Mouse (Mus musculus) thymus, adult 2 months (tissue): ENCODE data around the gene Ppia. TPM values are rescaled to one million over a fixed set of nuclear protein-coding genes. Genes with fewer than 3 reads are reported as not detected.

Source experiments
- DNase-seq: peaks from one replicate; pipeline ENCODE4 v3.0.0; 2021
- H3K27ac ChIP-seq: fragments of 200-500 bp; 2 replicates; pipeline ENCODE4 v1.5.1; 2012; ENCODE audit warnings: low read length, control low read depth; ENCODE audit not compliant: control insufficient read depth, insufficient read depth
- H3K27me3 ChIP-seq: fragments of 200-500 bp; 2 replicates; pipeline ENCODE4 v1.6.1; 2012; ENCODE audit warnings: mild to moderate bottlenecking, low read length, moderate library complexity, mixed read lengths; ENCODE audit not compliant: control insufficient read depth, insufficient read depth
- H3K36me3 ChIP-seq: fragments of 200-500 bp; 2 replicates; pipeline ENCODE4 v1.6.1; 2012; ENCODE audit warnings: mild to moderate bottlenecking, low read length, moderate library complexity; ENCODE audit not compliant: control insufficient read depth, insufficient read depth
- H3K4me1 ChIP-seq: fragments of 200-500 bp; replicated peaks from 2 replicates; pipeline ENCODE4 v1.6.1; 2012; ENCODE audit warnings: low read length; ENCODE audit not compliant: control insufficient read depth, insufficient read depth
- H3K4me3 ChIP-seq: fragments of 200-500 bp; 2 replicates; pipeline ENCODE4 v1.5.1; 2012; ENCODE audit warnings: mild to moderate bottlenecking, low read length, control low read depth, moderate library complexity; ENCODE audit not compliant: control insufficient read depth, insufficient read depth
- CTCF ChIP-seq: fragments of 200-500 bp; IDR thresholded peaks from 2 replicates; pipeline ENCODE4 v1.5.1; 2012; ENCODE audit warnings: mild to moderate bottlenecking, control low read depth, low read length, moderate library complexity, borderline replicate concordance; ENCODE audit not compliant: control insufficient read depth, poor library complexity, insufficient read depth; ENCODE audit errors: extremely low read depth
- POLR2A ChIP-seq: fragments of 200-500 bp; IDR thresholded peaks from 2 replicates; pipeline ENCODE4 v1.6.1; 2012; ENCODE audit warnings: mild to moderate bottlenecking, low read length, control low read depth, moderate library complexity; ENCODE audit not compliant: control insufficient read depth, poor library complexity, insufficient read depth; ENCODE audit errors: extremely low read depth
- WGBS: fragments of 180-500 bp; shearing (Covaris S2); methylation state at CpG from one replicate; pipeline ENCODE4 v1.1.7; 2018; 5-methylcytosine and 5-hydroxymethylcytosine counted together
- polyA plus RNA-seq: library from polyadenylated mRNA; depleted of rRNA; stranded (reverse); fragments of >200 nt; gene quantifications from 2 replicates; pipeline ENCODE4 v1.2.3, GENCODE M21; 2012; rRNA removed

Gene Ppia
- polyA plus RNA-seq, 1 experiment, result 1,486 TPM

- 85% methylated on average over 6 of the region's 6 CpGs for WGBS
- no peaks in the 10 kb centered on the region for H3K27me3 ChIP-seq
- no peak overlapping the region for H3K4me3 ChIP-seq
- no peaks in the 10 kb centered on the region for H3K4me1 ChIP-seq
- TF ChIP-seq CTCF (no peak), POLR2A (no peak)
- no peaks in the 10 kb centered on the region for H3K36me3 ChIP-seq
- DNase-seq, result no peak
- H3K27ac ChIP-seq, result no peak overlapping the region
Measured at GRCm38 (mm10) chr11:6456083-6456482, 40.8 kb downstream of the Ppia start.

- no peak for DNase-seq
- 84% methylated on average over 6 of the region's 6 CpGs for WGBS
- TF ChIP-seq POLR2A (no peak), CTCF (no peak)
- Histone ChIP-seq H3K4me1 (no peaks in the 10 kb centered on the region), H3K27me3 (no peaks in the 10 kb centered on the region), H3K4me3 (no peak overlapping the region), H3K27ac (no peak overlapping the region), H3K36me3 (peaks cover 14% of the 10 kb centered on the region)
Measured at GRCm38 (mm10) chr11:6463159-6463837, 48.1 kb downstream of the Ppia start.

- H3K27me3 ChIP-seq, result no peaks in the 10 kb centered on the region
- no peak overlapping the region for H3K4me3 ChIP-seq
- H3K36me3 ChIP-seq, result peaks cover 14% of the 10 kb centered on the region
- H3K27ac ChIP-seq, result no peak overlapping the region
- WGBS, result 26% methylated on average over 4 of the region's 4 CpGs
- no peaks in the 10 kb centered on the region for H3K4me1 ChIP-seq
- TF ChIP-seq POLR2A (no peak), CTCF (no peak)
- DNase-seq, result peak; percentile 72
Measured at GRCm38 (mm10) chr11:6465122-6465521, 49.9 kb downstream of the Ppia start.

- WGBS, result 75% methylated on average over 2 of the region's 2 CpGs
- Histone ChIP-seq H3K36me3 (peaks cover 17% of the 10 kb centered on the region), H3K4me3 (no peak overlapping the region), H3K27ac (no peak overlapping the region), H3K4me1 (no peaks in the 10 kb centered on the region), H3K27me3 (no peaks in the 10 kb centered on the region)
- no peak for DNase-seq
- TF ChIP-seq POLR2A (no peak), CTCF (no peak)
Measured at GRCm38 (mm10) chr11:6468541-6468940, 53.3 kb downstream of the Ppia start.

Other genes with a start within 250 kb of the Ppia start
- gene A730071L15Rik, start 215.4 kb upstream of the Ppia start, polyA plus RNA-seq, result 0.09 and 0.10 TPM in 2 replicates
- 52.1 and 62.2 TPM in 2 replicates for gene Nudcd3, start 215.0 kb upstream of the Ppia start, polyA plus RNA-seq
- gene Npc1l1, start 185.3 kb upstream of the Ppia start, polyA plus RNA-seq, result 0.20 and 0.24 TPM in 2 replicates
- 43.4 and 45.5 TPM in 2 replicates for gene Ddx56, start 147.7 kb upstream of the Ppia start, polyA plus RNA-seq
- 102 and 109 TPM in 2 replicates for gene Tmed4, start 140.6 kb upstream of the Ppia start, polyA plus RNA-seq
- 153 and 168 TPM in 2 replicates for gene Ogdh, start 123.8 kb upstream of the Ppia start, polyA plus RNA-seq
- 137 and 187 TPM in 2 replicates for gene Zmiz2, start 26.4 kb upstream of the Ppia start, polyA plus RNA-seq
- 163 and 178 TPM in 2 replicates for gene H2afv, start 29.0 kb downstream of the Ppia start, polyA plus RNA-seq
- 12.7 and 17.8 TPM in 2 replicates for gene Purb, start 60.5 kb downstream of the Ppia start, polyA plus RNA-seq
- gene Myo1g, start 105.5 kb downstream of the Ppia start, polyA plus RNA-seq, result 202 and 216 TPM in 2 replicates
- gene Ccm2, start 131.4 kb downstream of the Ppia start, polyA plus RNA-seq, result 450 and 470 TPM in 2 replicates
- 0.33 and 0.36 TPM in 2 replicates for gene Nacad, start 190.6 kb downstream of the Ppia start, polyA plus RNA-seq
- 190 and 191 TPM in 2 replicates for gene Tbrg4, start 210.6 kb downstream of the Ppia start, polyA plus RNA-seq
- 0.56 and 1.2 TPM in 2 replicates for gene Wap, start 223.2 kb downstream of the Ppia start, polyA plus RNA-seq
- 7.8 and 9.0 TPM in 2 replicates for gene Ramp3, start 243.1 kb downstream of the Ppia start, polyA plus RNA-seq